Mouse (Mus musculus) midbrain, embryonic 11.5 days (tissue): ENCODE measurements around the gene Proser2. TPM values are rescaled to one million over a fixed set of nuclear protein-coding genes. Genes with fewer than 3 reads are reported as not detected.
A peak's percentile ranks its signal among the peaks of the same experiment; 100 is the strongest.

Experiments used
- ATAC-seq: fragments of 200-750 bp; cut with Nextera tagmentation; 2 replicates; pipeline ENCODE4 v1.8.0; 2017; ENCODE audit warnings: moderate TSS enrichment, moderate library complexity; ENCODE audit not compliant: low FRiP score
- DNase-seq: peaks from one replicate; pipeline ENCODE4 v3.0.0; 2015; ENCODE audit warnings: low spot score; ENCODE audit errors: missing footprints
- H3K27ac ChIP-seq: fragments of 300-500 bp; sonication (generic); 2 replicates; pipeline ENCODE4 v1.5.1; 2014; ENCODE audit warnings: low read depth, low read length
- H3K27me3 ChIP-seq: fragments of 300-500 bp; sonication (generic); 2 replicates; pipeline ENCODE4 v1.6.1; 2014; ENCODE audit warnings: mild to moderate bottlenecking, low read length, moderate library complexity, mixed read lengths; ENCODE audit not compliant: control insufficient read depth, insufficient read depth
- H3K36me3 ChIP-seq: fragments of 300-500 bp; sonication (generic); 2 replicates; pipeline ENCODE4 v1.6.1; 2014; ENCODE audit warnings: mild to moderate bottlenecking, low read length, moderate library complexity, mixed read lengths; ENCODE audit not compliant: control insufficient read depth, insufficient read depth
- H3K4me1 ChIP-seq: fragments of 300-500 bp; sonication (generic); 2 replicates; pipeline ENCODE4 v1.6.1; 2014; ENCODE audit warnings: low read length; ENCODE audit not compliant: control insufficient read depth, insufficient read depth
- H3K4me2 ChIP-seq: fragments of 300-500 bp; sonication (generic); 2 replicates; pipeline ENCODE4 v1.6.1; 2014; ENCODE audit warnings: mild to moderate bottlenecking, moderate library complexity
- H3K4me3 ChIP-seq: fragments of 300-500 bp; sonication (generic); 2 replicates; pipeline ENCODE4 v1.5.1; 2014; ENCODE audit warnings: low read depth, low read length
- H3K9ac ChIP-seq: fragments of 300-500 bp; sonication (generic); 2 replicates; pipeline ENCODE4 v1.6.1; 2014; ENCODE audit warnings: low read length
- H3K9me3 ChIP-seq: fragments of 300-500 bp; sonication (generic); 2 replicates; pipeline ENCODE4 v1.6.1; 2016; ENCODE audit warnings: low read length; ENCODE audit not compliant: control insufficient read depth
- WGBS: fragments of 180-500 bp; shearing (Covaris S2); extraction: QIAGEN DNeasy Blood & Tissue Kit; methylation state at CpG from one replicate; pipeline ENCODE4 v1.1.7; 2014; 5-methylcytosine and 5-hydroxymethylcytosine counted together
- polyA plus RNA-seq: library from polyadenylated mRNA; unstranded; fragments of >200 nt; fragmentation: Nextera tagmentation; extraction: Ambion mirVana; gene quantifications from 2 replicates; pipeline ENCODE4 v1.2.1, GENCODE M21; 2014

The Proser2 gene
- polyA plus RNA-seq = 2.5 and 3.5 TPM in 2 replicates

DNA sequence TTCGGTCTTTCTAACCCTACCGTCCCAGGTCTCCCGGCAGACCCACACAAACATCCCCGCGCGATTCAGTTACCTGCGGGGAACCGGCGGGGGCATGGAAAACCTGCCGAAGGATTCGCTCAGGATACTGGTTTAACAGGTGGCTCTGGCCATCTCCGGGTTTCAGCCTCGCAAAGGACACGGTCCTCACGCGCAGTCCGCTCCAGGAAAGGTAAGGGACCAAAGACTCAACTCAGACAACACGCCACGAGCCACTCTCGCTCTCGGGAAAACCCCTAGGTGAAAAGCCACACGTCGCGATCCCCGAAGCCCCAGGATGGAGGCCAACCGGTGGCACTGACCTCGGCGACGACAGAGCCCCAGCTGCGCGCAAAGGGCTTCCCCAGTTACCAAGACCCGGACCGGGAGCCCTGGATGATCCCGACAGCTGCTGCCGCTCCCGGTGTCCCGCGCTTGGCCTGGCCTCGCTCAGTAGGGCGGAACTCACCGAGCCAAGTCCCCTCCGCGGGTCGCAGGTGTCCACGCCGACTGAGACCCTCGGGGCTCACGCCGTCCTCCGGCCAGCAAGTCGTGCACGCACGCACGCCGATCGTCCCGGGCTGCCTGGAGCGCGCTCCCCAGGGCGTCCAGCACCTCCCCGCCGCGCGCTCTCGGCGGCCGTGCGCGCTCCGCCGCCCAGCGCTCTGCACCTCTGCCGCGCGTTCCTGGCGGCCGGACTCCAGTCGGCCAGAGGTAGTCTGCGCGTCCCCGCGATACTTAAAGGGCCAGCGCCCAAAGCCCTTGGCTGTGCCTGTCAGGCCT, at the start of gene Proser2:
Proser2 (minus strand) TSS at position 657 of the 801 bp plus-strand sequence.
- H3K4me3 ChIP-seq = peak within 1 kb of the TSS; percentile 55
- H3K9me3 ChIP-seq = no peaks in the 10 kb centered on the region
- no peaks in the 10 kb centered on the region for H3K4me1 ChIP-seq
- under 1% methylated on average over 80 of the region's 83 CpGs for WGBS
- H3K27ac ChIP-seq = no peak within 1 kb of the TSS
- H3K27me3 ChIP-seq = peaks cover 14% of the 10 kb centered on the region
- H3K9ac ChIP-seq = peak within 1 kb of the TSS; percentile 63
- no peaks in the 10 kb centered on the region for H3K36me3 ChIP-seq
- ATAC-seq (peak; percentile 93), DNase-seq (peak; percentile 98)
- peak within 1 kb of the TSS; percentile 91 for H3K4me2 ChIP-seq

DNA sequence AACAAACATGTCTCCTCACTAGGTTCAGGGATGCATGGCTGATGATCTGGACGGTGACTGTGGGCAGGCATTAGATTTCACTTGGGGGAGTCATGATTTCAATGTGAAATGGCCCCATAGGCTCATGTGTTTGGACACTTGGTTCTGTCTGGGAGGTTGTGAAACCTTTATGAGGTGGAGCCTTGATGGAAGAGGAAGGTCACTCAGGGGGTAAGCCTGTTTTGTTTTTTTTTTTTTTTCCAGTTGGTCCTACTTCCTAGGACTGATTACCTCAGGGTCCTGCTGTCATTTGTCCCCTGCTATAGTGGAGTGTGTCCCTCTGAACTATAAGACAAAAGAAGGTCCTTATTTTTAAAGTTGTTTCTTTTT, 49.7 kb upstream of the Proser2 start:
- no peaks in the 10 kb centered on the region for H3K4me1 ChIP-seq
- no peak overlapping the region for H3K4me2 ChIP-seq
- H3K36me3 ChIP-seq = no peaks in the 10 kb centered on the region
- H3K9me3 ChIP-seq = no peaks in the 10 kb centered on the region
- no peak overlapping the region for H3K27ac ChIP-seq
- 88% methylated on average over 1 of the region's 1 CpGs for WGBS
- H3K27me3 ChIP-seq = no peaks in the 10 kb centered on the region
- H3K9ac ChIP-seq = no peak overlapping the region
- DNase-seq (no peak), ATAC-seq (no peak)
- H3K4me3 ChIP-seq = no peak overlapping the region

- DNase-seq (no peak), ATAC-seq (no peak)
Observed at GRCm38 (mm10) chr2:6178901-6179748, 49.1 kb upstream of the Proser2 start.

DNA sequence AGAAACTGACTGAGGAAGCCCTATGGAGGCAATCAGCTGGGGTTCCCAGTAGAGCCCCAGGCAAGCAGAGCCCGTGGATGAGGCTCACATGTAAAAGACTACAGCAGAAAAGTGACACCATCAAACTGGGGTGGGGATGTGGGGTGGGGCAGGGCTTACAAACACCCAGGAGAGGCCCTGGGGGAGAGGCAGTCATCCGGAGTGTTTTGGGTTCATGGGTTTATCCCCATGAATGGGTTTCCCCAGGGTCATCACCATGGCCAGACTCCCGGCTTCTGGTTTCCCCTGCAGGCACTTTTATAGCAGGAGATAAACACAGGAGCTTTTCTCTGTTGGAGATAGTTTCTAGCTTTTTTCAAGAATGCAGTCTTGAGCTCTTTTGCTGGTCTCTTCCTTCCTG, 43.0 kb upstream of the Proser2 start:
- no peak for ATAC-seq
- no peak overlapping the region for H3K27ac ChIP-seq
- WGBS = 58% methylated on average over 3 of the region's 3 CpGs
- no peak overlapping the region for H3K4me3 ChIP-seq
- no peaks in the 10 kb centered on the region for H3K36me3 ChIP-seq
- H3K4me1 ChIP-seq = no peaks in the 10 kb centered on the region
- no peak overlapping the region for H3K9ac ChIP-seq
- no peaks in the 10 kb centered on the region for H3K9me3 ChIP-seq
- H3K4me2 ChIP-seq = no peak overlapping the region
- no peaks in the 10 kb centered on the region for H3K27me3 ChIP-seq
- DNase-seq = no peak

More at GRCm38 (mm10) chr2:6178901-6179748, 49.1 kb upstream of the Proser2 start:
- no peak overlapping the region for H3K9ac ChIP-seq
- 93% methylated on average over 16 of the region's 16 CpGs for WGBS
- H3K36me3 ChIP-seq = no peaks in the 10 kb centered on the region
- no peaks in the 10 kb centered on the region for H3K27me3 ChIP-seq
- no peak overlapping the region for H3K27ac ChIP-seq
- no peak overlapping the region for H3K4me2 ChIP-seq
- no peaks in the 10 kb centered on the region for H3K9me3 ChIP-seq
- H3K4me3 ChIP-seq = no peak overlapping the region
- H3K4me1 ChIP-seq = no peaks in the 10 kb centered on the region

- 81% methylated on average over 2 of the region's 2 CpGs for WGBS
- ATAC-seq = 0 out of 2 replicates have a peak, but pooled peaks have one; percentile 11
Observed at GRCm38 (mm10) chr2:6168560-6168959, 38.5 kb upstream of the Proser2 start.

DNA sequence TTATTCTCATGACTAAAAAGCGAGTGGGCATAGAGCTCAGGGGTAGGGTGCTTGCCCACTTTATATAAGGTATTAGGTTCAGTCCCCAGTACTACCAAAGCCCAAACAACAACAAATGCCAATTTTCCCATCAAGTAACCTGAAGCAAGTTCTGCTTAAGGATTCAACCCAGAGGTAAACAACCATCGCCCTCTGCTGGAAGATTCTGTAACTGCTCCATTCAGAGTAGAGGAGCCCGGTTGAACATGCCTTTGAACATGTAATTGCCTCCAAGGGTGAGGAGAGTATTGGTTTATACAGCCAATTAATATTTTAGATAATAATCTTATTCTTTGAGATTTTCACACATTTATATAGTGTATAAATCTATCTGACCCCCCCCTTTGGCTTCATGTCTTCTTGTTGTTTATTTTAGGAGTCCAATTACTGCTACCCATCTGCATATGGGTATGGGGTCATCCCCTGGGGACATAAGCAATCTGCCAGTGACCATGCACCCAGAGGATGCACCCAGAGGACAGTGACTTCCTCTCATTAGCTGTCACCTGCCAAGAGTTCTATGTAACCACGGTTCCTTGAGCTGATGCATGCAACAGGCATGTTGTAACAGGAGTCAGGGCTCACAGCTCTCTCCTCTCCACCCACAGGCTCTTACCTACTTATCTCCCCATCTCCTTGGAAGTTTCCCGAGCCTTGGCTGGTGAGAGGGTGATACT, 38.0 kb upstream of the Proser2 start:
- DNase-seq (peak; percentile 98), ATAC-seq (peak; percentile 57; the same call in 1 of the 2 replicates)
- Histone ChIP-seq H3K27me3 (no peaks in the 10 kb centered on the region), H3K4me1 (no peaks in the 10 kb centered on the region), H3K4me2 (no peak overlapping the region), H3K4me3 (no peak overlapping the region), H3K9me3 (no peaks in the 10 kb centered on the region), H3K27ac (no peak overlapping the region), H3K9ac (no peak overlapping the region), H3K36me3 (no peaks in the 10 kb centered on the region)
- WGBS = 33% methylated on average over 5 of the region's 5 CpGs

More at GRCm38 (mm10) chr2:6168560-6168959, 38.5 kb upstream of the Proser2 start:
- H3K4me3 ChIP-seq = no peak overlapping the region
- no peaks in the 10 kb centered on the region for H3K4me1 ChIP-seq
- no peaks in the 10 kb centered on the region for H3K27me3 ChIP-seq
- no peak overlapping the region for H3K4me2 ChIP-seq
- no peak for DNase-seq
- H3K9me3 ChIP-seq = no peaks in the 10 kb centered on the region
- no peak overlapping the region for H3K9ac ChIP-seq
- H3K27ac ChIP-seq = no peak overlapping the region
- H3K36me3 ChIP-seq = no peaks in the 10 kb centered on the region

DNA sequence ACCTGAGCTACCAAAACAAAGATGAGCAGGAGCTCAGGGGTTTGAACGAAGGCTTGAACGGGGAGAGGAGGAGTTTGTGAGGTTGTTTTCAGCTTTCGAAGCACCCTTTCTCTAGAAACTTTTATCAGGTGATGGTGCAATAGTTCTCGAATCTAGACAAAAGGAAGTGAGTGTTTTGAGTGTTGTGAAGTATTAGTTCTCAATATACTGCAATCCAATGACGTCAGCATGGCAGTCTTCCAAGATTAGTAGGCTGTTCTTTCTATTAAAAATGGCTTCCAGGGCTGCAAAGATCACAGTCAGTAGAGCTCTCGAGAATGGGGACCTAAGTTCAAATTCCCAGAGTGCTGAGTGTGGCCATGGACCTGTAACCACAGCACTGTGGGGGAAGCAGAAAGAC, 35.8 kb upstream of the Proser2 start:
- DNase-seq (peak; percentile 81), ATAC-seq (no peak)
- no peak overlapping the region for H3K9ac ChIP-seq
- H3K36me3 ChIP-seq = no peaks in the 10 kb centered on the region
- H3K9me3 ChIP-seq = no peaks in the 10 kb centered on the region
- H3K4me1 ChIP-seq = no peaks in the 10 kb centered on the region
- no peaks in the 10 kb centered on the region for H3K27me3 ChIP-seq
- H3K4me3 ChIP-seq = no peak overlapping the region
- no peak overlapping the region for H3K4me2 ChIP-seq
- WGBS = 84% methylated on average over 6 of the region's 6 CpGs
- H3K27ac ChIP-seq = no peak overlapping the region

- H3K9ac ChIP-seq = no peak overlapping the region
- 66% methylated on average over 16 of the region's 16 CpGs for WGBS
- no peak for DNase-seq
- no peak overlapping the region for H3K27ac ChIP-seq
- H3K27me3 ChIP-seq = no peaks in the 10 kb centered on the region
- no peak for ATAC-seq
- H3K4me1 ChIP-seq = no peaks in the 10 kb centered on the region
- no peak overlapping the region for H3K4me3 ChIP-seq
- no peaks in the 10 kb centered on the region for H3K9me3 ChIP-seq
- no peak overlapping the region for H3K4me2 ChIP-seq
- no peaks in the 10 kb centered on the region for H3K36me3 ChIP-seq
Observed at GRCm38 (mm10) chr2:6164606-6165290, 34.7 kb upstream of the Proser2 start.
